Mouse (Mus musculus) lung, embryonic 15.5 days (tissue): ENCODE measurements around the gene Svep1. TPM values are rescaled to one million over a fixed set of nuclear protein-coding genes. Genes with fewer than 3 reads are reported as not detected.

ENCODE experiments used
- ATAC-seq: fragments of 200-750 bp; cut with Nextera tagmentation; 2 replicates; pipeline ENCODE4 v1.8.0; 2017; ENCODE audit warnings: moderate number of reproducible peaks, borderline replicate concordance; ENCODE audit not compliant: low FRiP score, low TSS enrichment; ENCODE audit errors: extremely low read depth
- H3K27ac ChIP-seq: fragments of 300-500 bp; sonication (generic); 2 replicates; pipeline ENCODE4 v1.5.1; 2015; ENCODE audit warnings: moderate library complexity, mild to moderate bottlenecking, inconsistent platforms
- H3K27me3 ChIP-seq: fragments of 300-500 bp; sonication (generic); 2 replicates; pipeline ENCODE4 v1.6.1; 2015; ENCODE audit warnings: inconsistent platforms
- H3K36me3 ChIP-seq: fragments of 300-500 bp; sonication (generic); 2 replicates; pipeline ENCODE4 v1.6.1; 2015; ENCODE audit warnings: inconsistent platforms
- H3K4me1 ChIP-seq: fragments of 300-500 bp; sonication (generic); 2 replicates; pipeline ENCODE4 v1.6.1; 2015; ENCODE audit warnings: inconsistent platforms
- H3K4me2 ChIP-seq: fragments of 300-500 bp; sonication (generic); 2 replicates; pipeline ENCODE4 v1.6.1; 2015; ENCODE audit warnings: inconsistent platforms, mild to moderate bottlenecking, moderate library complexity
- H3K4me3 ChIP-seq: fragments of 300-500 bp; sonication (generic); 2 replicates; pipeline ENCODE4 v1.5.1; 2015; ENCODE audit warnings: mild to moderate bottlenecking, inconsistent platforms
- H3K9ac ChIP-seq: fragments of 300-500 bp; sonication (generic); 2 replicates; pipeline ENCODE4 v1.6.1; 2015; ENCODE audit warnings: inconsistent platforms
- H3K9me3 ChIP-seq: fragments of 300-500 bp; sonication (generic); 2 replicates; pipeline ENCODE4 v1.6.1; 2016; ENCODE audit warnings: inconsistent platforms
- WGBS: fragments of 180-500 bp; shearing (Covaris S2); methylation state at CpG from one replicate; pipeline ENCODE4 v1.1.7; 2015; 5-methylcytosine and 5-hydroxymethylcytosine counted together
- polyA plus RNA-seq: library from polyadenylated mRNA; unstranded; fragments of >200 nt; fragmentation: Nextera tagmentation; extraction: Ambion mirVana; gene quantifications from 2 replicates; pipeline ENCODE4 v1.2.1, GENCODE M21; 2015

Svep1 gene
- polyA plus RNA-seq, 1 experiment from 2014 or later: 12.7 TPM

- Histone ChIP-seq H3K9ac (no peak overlapping the region), H3K27ac (peak overlapping the region; percentile 14; the same call in 1 of the 2 replicates), H3K27me3 (no peaks in the 10 kb centered on the region), H3K36me3 (no peaks in the 10 kb centered on the region), H3K9me3 (no peaks in the 10 kb centered on the region), H3K4me3 (no peak overlapping the region), H3K4me2 (no peak overlapping the region), H3K4me1 (peaks cover 14% of the 10 kb centered on the region; the same call in 1 of the 2 replicates)
- ATAC-seq: peak; percentile 55; the same call in 1 of the 2 replicates
- 54% methylated on average over 2 of the region's 2 CpGs for WGBS
Measured at GRCm38 (mm10) chr4:58169918-58170317, 36.7 kb downstream of the Svep1 start.

- H3K4me1 ChIP-seq: peaks cover 14% of the 10 kb centered on the region; the same call in 1 of the 2 replicates
- H3K9me3 ChIP-seq: no peaks in the 10 kb centered on the region
- no peak for ATAC-seq
- H3K4me2 ChIP-seq: no peak overlapping the region
- H3K36me3 ChIP-seq: no peaks in the 10 kb centered on the region
- no peak overlapping the region for H3K9ac ChIP-seq
- WGBS: 81% methylated on average over 5 of the region's 5 CpGs
- H3K4me3 ChIP-seq: no peak overlapping the region
- H3K27me3 ChIP-seq: no peaks in the 10 kb centered on the region
- H3K27ac ChIP-seq: no peak overlapping the region
Measured at GRCm38 (mm10) chr4:58168366-58168765, 38.3 kb downstream of the Svep1 start.

- H3K9ac ChIP-seq: no peak overlapping the region
Measured at GRCm38 (mm10) chr4:58165711-58166110, 40.9 kb downstream of the Svep1 start.

GRCm38 (mm10) chr4:58161901-58162300, 44.8 kb downstream of the Svep1 start:
- H3K9me3 ChIP-seq: no peaks in the 10 kb centered on the region
- no peak for ATAC-seq
- no peaks in the 10 kb centered on the region for H3K27me3 ChIP-seq
- 66% methylated on average over 2 of the region's 2 CpGs for WGBS
- no peak overlapping the region for H3K9ac ChIP-seq
- H3K27ac ChIP-seq: no peak overlapping the region
- no peaks in the 10 kb centered on the region for H3K36me3 ChIP-seq
- H3K4me3 ChIP-seq: no peak overlapping the region
- no peak overlapping the region for H3K4me2 ChIP-seq
- H3K4me1 ChIP-seq: peaks cover 13% of the 10 kb centered on the region; the same call in 1 of the 2 replicates

More at GRCm38 (mm10) chr4:58165711-58166110, 40.9 kb downstream of the Svep1 start:
- Histone ChIP-seq H3K4me1 (peaks cover 21% of the 10 kb centered on the region; the same call in 1 of the 2 replicates), H3K36me3 (no peaks in the 10 kb centered on the region), H3K27ac (no peak overlapping the region), H3K4me2 (no peak overlapping the region), H3K4me3 (no peak overlapping the region), H3K27me3 (no peaks in the 10 kb centered on the region), H3K9me3 (no peaks in the 10 kb centered on the region)
- 65% methylated on average over 7 of the region's 7 CpGs for WGBS
- ATAC-seq: no peak

- H3K27ac ChIP-seq: no peak overlapping the region
- peaks cover 13% of the 10 kb centered on the region; the same call in 1 of the 2 replicates for H3K4me1 ChIP-seq
- 30% methylated on average over 1 of the region's 1 CpGs for WGBS
- H3K27me3 ChIP-seq: no peaks in the 10 kb centered on the region
- no peak overlapping the region for H3K9ac ChIP-seq
- H3K4me3 ChIP-seq: no peak overlapping the region
- no peaks in the 10 kb centered on the region for H3K9me3 ChIP-seq
- no peak for ATAC-seq
- H3K4me2 ChIP-seq: no peak overlapping the region
- no peaks in the 10 kb centered on the region for H3K36me3 ChIP-seq
Measured at GRCm38 (mm10) chr4:58159564-58159963, 47.1 kb downstream of the Svep1 start.

GRCm38 (mm10) chr4:58150301-58150700, 56.4 kb downstream of the Svep1 start:
- Histone ChIP-seq H3K4me3 (no peak overlapping the region), H3K27me3 (no peaks in the 10 kb centered on the region), H3K9me3 (no peaks in the 10 kb centered on the region), H3K36me3 (no peaks in the 10 kb centered on the region), H3K4me1 (0 out of 2 replicates have a peak, but pooled peaks cover 6% of the 10 kb centered on the region), H3K27ac (peak overlapping the region; percentile 55; the same call in 1 of the 2 replicates), H3K9ac (no peak overlapping the region), H3K4me2 (no peak overlapping the region)
- 59% methylated on average over 3 of the region's 3 CpGs for WGBS
- ATAC-seq: no peak

GRCm38 (mm10) chr4:58149186-58149585, 57.5 kb downstream of the Svep1 start:
- no peaks in the 10 kb centered on the region for H3K9me3 ChIP-seq
- H3K36me3 ChIP-seq: peaks cover 3% of the 10 kb centered on the region; the same call in 1 of the 2 replicates
- H3K4me2 ChIP-seq: no peak overlapping the region
- no peaks in the 10 kb centered on the region for H3K27me3 ChIP-seq
- 22% methylated on average over 1 of the region's 1 CpGs for WGBS
- H3K4me3 ChIP-seq: no peak overlapping the region
- H3K27ac ChIP-seq: no peak overlapping the region; the same call in 1 of the 2 replicates
- 0 out of 2 replicates have a peak, but pooled peaks cover 6% of the 10 kb centered on the region for H3K4me1 ChIP-seq
- ATAC-seq: peak; percentile 11; the same call in 1 of the 2 replicates
- no peak overlapping the region for H3K9ac ChIP-seq

GRCm38 (mm10) chr4:58148547-58148946, 58.1 kb downstream of the Svep1 start:
- Histone ChIP-seq H3K4me2 (no peak overlapping the region), H3K9ac (no peak overlapping the region), H3K27ac (no peak overlapping the region; the same call in 1 of the 2 replicates), H3K36me3 (peaks cover 3% of the 10 kb centered on the region; the same call in 1 of the 2 replicates), H3K4me1 (0 out of 2 replicates have a peak, but pooled peaks cover 6% of the 10 kb centered on the region), H3K4me3 (no peak overlapping the region), H3K9me3 (no peaks in the 10 kb centered on the region), H3K27me3 (no peaks in the 10 kb centered on the region)
- ATAC-seq: no peak

- H3K4me1 ChIP-seq: 0 out of 2 replicates have a peak, but pooled peaks cover 6% of the 10 kb centered on the region
- no peaks in the 10 kb centered on the region for H3K9me3 ChIP-seq
- H3K9ac ChIP-seq: no peak overlapping the region
- 97% methylated on average over 2 of the region's 2 CpGs for WGBS
- H3K4me2 ChIP-seq: no peak overlapping the region
- no peak overlapping the region for H3K4me3 ChIP-seq
- H3K36me3 ChIP-seq: peaks cover 3% of the 10 kb centered on the region; the same call in 1 of the 2 replicates
- ATAC-seq: no peak
- H3K27ac ChIP-seq: no peak overlapping the region
- H3K27me3 ChIP-seq: no peaks in the 10 kb centered on the region
Measured at GRCm38 (mm10) chr4:58146676-58147075, 60.0 kb downstream of the Svep1 start.

- 51% methylated on average over 8 of the region's 8 CpGs for WGBS
- ATAC-seq: peak; percentile 55; the same call in 1 of the 2 replicates
- no peak overlapping the region for H3K9ac ChIP-seq
Measured at GRCm38 (mm10) chr4:58139764-58140556, 66.7 kb downstream of the Svep1 start.

GRCm38 (mm10) chr4:58139241-58139640, 67.4 kb downstream of the Svep1 start:
- no peaks in the 10 kb centered on the region for H3K27me3 ChIP-seq
- no peaks in the 10 kb centered on the region for H3K9me3 ChIP-seq
- 77% methylated on average over 6 of the region's 6 CpGs for WGBS
- H3K27ac ChIP-seq: no peak overlapping the region
- H3K36me3 ChIP-seq: peaks cover 11% of the 10 kb centered on the region; the same call in 1 of the 2 replicates
- peaks cover 3% of the 10 kb centered on the region; the same call in 1 of the 2 replicates for H3K4me1 ChIP-seq
- no peak overlapping the region for H3K9ac ChIP-seq
- H3K4me3 ChIP-seq: no peak overlapping the region
- ATAC-seq: no peak
- H3K4me2 ChIP-seq: no peak overlapping the region

More at GRCm38 (mm10) chr4:58139764-58140556, 66.7 kb downstream of the Svep1 start:
- Histone ChIP-seq H3K4me3 (no peak overlapping the region), H3K36me3 (peaks cover 12% of the 10 kb centered on the region; the same call in 1 of the 2 replicates), H3K4me1 (peaks cover 3% of the 10 kb centered on the region; the same call in 1 of the 2 replicates), H3K4me2 (no peak overlapping the region), H3K27me3 (no peaks in the 10 kb centered on the region), H3K9me3 (no peaks in the 10 kb centered on the region), H3K27ac (no peak overlapping the region)
